Mouse (Mus musculus) forebrain, embryonic 10.5 days (tissue): Measurements from ENCODE around the gene Pik3ip1. TPM values are rescaled to one million over a fixed set of nuclear protein-coding genes. Genes with fewer than 3 reads are reported as not detected.

Experiments used
- DNase-seq: peaks from one replicate; pipeline ENCODE4 v3.0.0-alpha.2; 2017; ENCODE audit warnings: low spot score; ENCODE audit errors: extremely low spot score
- H3K27ac ChIP-seq: fragments of 300-500 bp; sonication (generic); 2 replicates; pipeline ENCODE4 v1.5.1; 2016; ENCODE audit warnings: mild to moderate bottlenecking
- H3K27me3 ChIP-seq: fragments of 300-500 bp; sonication (generic); 2 replicates; pipeline ENCODE4 v1.6.1; 2016; ENCODE audit warnings: mild to moderate bottlenecking; ENCODE audit not compliant: poor library complexity, severe bottlenecking
- H3K36me3 ChIP-seq: fragments of 300-500 bp; sonication (generic); replicated peaks from 2 replicates; pipeline ENCODE4 v1.6.1; 2016; ENCODE audit warnings: mild to moderate bottlenecking, moderate library complexity
- H3K4me1 ChIP-seq: fragments of 300-500 bp; sonication (generic); 2 replicates; pipeline ENCODE4 v1.6.1; 2016
- H3K4me3 ChIP-seq: fragments of 300-500 bp; sonication (generic); 2 replicates; pipeline ENCODE4 v1.5.1; 2016; ENCODE audit warnings: mild to moderate bottlenecking, moderate library complexity
- H3K9me3 ChIP-seq: fragments of 300-500 bp; sonication (generic); 2 replicates; pipeline ENCODE4 v1.6.1; 2016; ENCODE audit warnings: mild to moderate bottlenecking, moderate library complexity
- WGBS: fragments of 180-500 bp; shearing (Covaris S2); methylation state at CpG from one replicate; pipeline ENCODE4 v1.1.7; 2016; 5-methylcytosine and 5-hydroxymethylcytosine counted together
- polyA plus RNA-seq: library from polyadenylated mRNA; unstranded; fragments of >200 nt; fragmentation: Nextera tagmentation; extraction: Ambion mirVana; gene quantifications from 2 replicates; pipeline ENCODE4 v1.2.1, GENCODE M21; 2016

The Pik3ip1 gene
- polyA plus RNA-seq, 1 experiment from 2014 or later, result 5.6 TPM

- no peaks in the 10 kb centered on the region for H3K9me3 ChIP-seq
- H3K4me1 ChIP-seq, result no peaks in the 10 kb centered on the region
- H3K36me3 ChIP-seq, result peaks cover 88% of the 10 kb centered on the region
- 95% methylated on average over 9 of the region's 10 CpGs for WGBS
- no peak overlapping the region for H3K4me3 ChIP-seq
- H3K27me3 ChIP-seq, result no peaks in the 10 kb centered on the region
- DNase-seq, result no peak
- H3K27ac ChIP-seq, result no peak overlapping the region
Observed at GRCm38 (mm10) chr11:3310789-3311585, 19.2 kb upstream of the Pik3ip1 start.

GRCm38 (mm10) chr11:3311586-3312347 lies 18.4 kb upstream of the Pik3ip1 start:
- Histone ChIP-seq H3K4me1 (no peaks in the 10 kb centered on the region), H3K27ac (no peak overlapping the region), H3K9me3 (no peaks in the 10 kb centered on the region), H3K4me3 (no peak overlapping the region), H3K27me3 (no peaks in the 10 kb centered on the region), H3K36me3 (peaks cover 86% of the 10 kb centered on the region)
- no peak for DNase-seq
- WGBS, result 86% methylated on average over 10 of the region's 10 CpGs

GRCm38 (mm10) chr11:3313294-3313693 lies 16.9 kb upstream of the Pik3ip1 start:
- Histone ChIP-seq H3K9me3 (peaks cover 6% of the 10 kb centered on the region; the same call in 1 of the 2 replicates), H3K4me3 (no peak overlapping the region), H3K27me3 (no peaks in the 10 kb centered on the region), H3K27ac (no peak overlapping the region), H3K36me3 (peaks cover 80% of the 10 kb centered on the region), H3K4me1 (no peaks in the 10 kb centered on the region)
- 100% methylated on average over 1 of the region's 1 CpGs for WGBS
- DNase-seq, result no peak

GRCm38 (mm10) chr11:3314148-3314547 lies 16.1 kb upstream of the Pik3ip1 start:
- H3K36me3 ChIP-seq, result peaks cover 71% of the 10 kb centered on the region
- 21% methylated on average over 2 of the region's 2 CpGs for WGBS
- H3K4me1 ChIP-seq, result no peaks in the 10 kb centered on the region
- H3K4me3 ChIP-seq, result no peak overlapping the region
- H3K27ac ChIP-seq, result no peak overlapping the region
- H3K27me3 ChIP-seq, result no peaks in the 10 kb centered on the region
- peaks cover 6% of the 10 kb centered on the region; the same call in 1 of the 2 replicates for H3K9me3 ChIP-seq
- no peak for DNase-seq

GRCm38 (mm10) chr11:3318286-3318685 lies 11.9 kb upstream of the Pik3ip1 start:
- DNase-seq, result no peak
- Histone ChIP-seq H3K4me1 (no peaks in the 10 kb centered on the region), H3K27ac (no peak overlapping the region), H3K4me3 (no peak overlapping the region), H3K9me3 (peaks cover 6% of the 10 kb centered on the region; the same call in 1 of the 2 replicates), H3K36me3 (peaks cover 39% of the 10 kb centered on the region), H3K27me3 (no peaks in the 10 kb centered on the region)
- 91% methylated on average over 3 of the region's 3 CpGs for WGBS

- no peak overlapping the region for H3K27ac ChIP-seq
- 82% methylated on average over 5 of the region's 5 CpGs for WGBS
- H3K9me3 ChIP-seq, result no peaks in the 10 kb centered on the region
- H3K36me3 ChIP-seq, result peaks cover 7% of the 10 kb centered on the region; the same call in 1 of the 2 replicates
- H3K4me1 ChIP-seq, result peaks cover 29% of the 10 kb centered on the region
- H3K4me3 ChIP-seq, result no peak overlapping the region
- H3K27me3 ChIP-seq, result peaks cover 18% of the 10 kb centered on the region
- no peak for DNase-seq
Observed at GRCm38 (mm10) chr11:3328271-3328670, 1.9 kb upstream of the Pik3ip1 start.

- no peaks in the 10 kb centered on the region for H3K9me3 ChIP-seq
- H3K27me3 ChIP-seq, result peaks cover 21% of the 10 kb centered on the region
- WGBS, result 83% methylated on average over 11 of the region's 11 CpGs
- no peak overlapping the region for H3K27ac ChIP-seq
- DNase-seq, result no peak
- H3K36me3 ChIP-seq, result peaks cover 6% of the 10 kb centered on the region; the same call in 1 of the 2 replicates
- no peak overlapping the region for H3K4me3 ChIP-seq
- peaks cover 29% of the 10 kb centered on the region for H3K4me1 ChIP-seq
Observed at GRCm38 (mm10) chr11:3328806-3329775, 1.1 kb upstream of the Pik3ip1 start.

- peak; percentile 65 for DNase-seq
- WGBS, result under 1% methylated on average over 9 of the region's 9 CpGs
- peak overlapping the region; percentile 85 for H3K27ac ChIP-seq
Observed at GRCm38 (mm10) chr11:3330566-3330965, 365 bp downstream of the Pik3ip1 start.

GRCm38 (mm10) chr11:3330991-3331750 lies 970 bp downstream of the Pik3ip1 start:
- peak overlapping the region; percentile 85 for H3K27ac ChIP-seq
- H3K9me3 ChIP-seq, result no peaks in the 10 kb centered on the region
- no peak for DNase-seq
- no peaks in the 10 kb centered on the region for H3K36me3 ChIP-seq
- H3K27me3 ChIP-seq, result peaks cover 21% of the 10 kb centered on the region
- 2% methylated on average over 14 of the region's 14 CpGs for WGBS
- H3K4me3 ChIP-seq, result peak overlapping the region; percentile 59
- H3K4me1 ChIP-seq, result peaks cover 42% of the 10 kb centered on the region

More at GRCm38 (mm10) chr11:3330566-3330965, 365 bp downstream of the Pik3ip1 start:
- Histone ChIP-seq H3K4me3 (peak overlapping the region; percentile 59), H3K27me3 (peaks cover 21% of the 10 kb centered on the region), H3K9me3 (no peaks in the 10 kb centered on the region), H3K36me3 (no peaks in the 10 kb centered on the region), H3K4me1 (peaks cover 37% of the 10 kb centered on the region)

GRCm38 (mm10) chr11:3331756-3332642 lies 1.8 kb downstream of the Pik3ip1 start:
- Histone ChIP-seq H3K27ac (peak overlapping the region; percentile 85), H3K4me1 (peaks cover 48% of the 10 kb centered on the region), H3K9me3 (no peaks in the 10 kb centered on the region), H3K4me3 (peak overlapping the region; percentile 59), H3K27me3 (peaks cover 21% of the 10 kb centered on the region), H3K36me3 (no peaks in the 10 kb centered on the region)
- WGBS, result under 1% methylated on average over 75 of the region's 75 CpGs
- DNase-seq, result peak; percentile 95
